Mouse (Mus musculus) testis, adult 2 months (tissue): ENCODE measurements around the gene Gm20388.

Experiments
- CTCF ChIP-seq: fragments of 200-500 bp; IDR thresholded peaks from 2 replicates; pipeline ENCODE4 v1.5.1; 2012; ENCODE audit warnings: low read depth, mild to moderate bottlenecking, inconsistent platforms, low read length, moderate library complexity; ENCODE audit not compliant: control insufficient read depth, insufficient read depth, insufficient replicate concordance
- POLR2A ChIP-seq: fragments of 200-500 bp; IDR thresholded peaks from 2 replicates; pipeline ENCODE4 v1.6.1; 2012; ENCODE audit warnings: low read depth, mild to moderate bottlenecking, inconsistent platforms, low read length, moderate library complexity; ENCODE audit not compliant: control insufficient read depth

DNA sequence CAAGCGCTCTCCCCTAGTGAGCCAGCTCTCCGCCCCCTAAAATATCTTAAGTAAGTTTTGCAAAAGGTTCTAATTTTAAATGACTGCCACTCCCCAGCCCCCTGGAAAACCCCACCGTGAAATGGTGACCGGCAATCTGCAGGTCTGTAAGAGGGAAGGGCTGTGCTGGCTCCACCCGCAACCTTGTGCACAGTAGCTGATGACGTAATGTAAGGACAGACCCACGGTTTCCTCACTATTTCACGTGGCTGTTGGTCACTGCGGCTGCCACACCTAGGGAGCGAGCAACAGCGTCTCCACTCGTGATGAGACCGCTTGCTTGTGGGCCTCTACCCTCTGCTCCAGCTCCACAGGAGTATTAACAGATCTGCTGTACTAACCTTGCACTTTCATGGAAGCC is 1895.5 kb downstream of the Gm20388 start:
- TF ChIP-seq POLR2A (no peak), CTCF (no peak)
